Mouse (Mus musculus) embryo, embryonic 11 days (tissue): ENCODE results near the gene Cenph.
"Not testable (repeated sequence)": the region's sequence is repeated elsewhere in the genome, so short reads cannot be mapped to it uniquely, and the experiment has no call there.

ENCODE experiments used
- DNase-seq: peaks from one replicate; pipeline ENCODE4 v3.0.0-alpha.2; 2015

Cenph gene

GRCm38 (mm10) chr13:100744036-100744744 is 31.5 kb downstream of the Cenph start, which contains the start of gene Mrps36:
Gene Mrps36, minus strand, starts transcription at chr13:100744659.
- peak; percentile 95 for DNase-seq

- no peak for DNase-seq
These were observed 32.2 kb downstream of the Cenph start for GRCm38 (mm10) chr13:100743346-100744035.

GRCm38 (mm10) chr13:100742831-100743230 is 32.9 kb downstream of the Cenph start:
- no peak for DNase-seq

- no peak for DNase-seq
These were observed 42.9 kb downstream of the Cenph start for GRCm38 (mm10) chr13:100732756-100733155.

GRCm38 (mm10) chr13:100731462-100732046 is 44.1 kb downstream of the Cenph start:
- DNase-seq: not testable (repeated sequence)

- peak; percentile 99 for DNase-seq
These were observed 44.9 kb downstream of the Cenph start, which contains the start of gene Cdk7 for GRCm38 (mm10) chr13:100730861-100731176. Gene Cdk7, minus strand, starts transcription at chr13:100730939.

- DNase-seq: peak; percentile 4
These were observed 45.4 kb downstream of the Cenph start for GRCm38 (mm10) chr13:100730153-100730860.

- not testable (repeated sequence) for DNase-seq
These were observed 47.2 kb downstream of the Cenph start for GRCm38 (mm10) chr13:100728530-100728929.

GRCm38 (mm10) chr13:100728086-100728485 is 47.6 kb downstream of the Cenph start:
- no peak for DNase-seq

GRCm38 (mm10) chr13:100725194-100725593 is 50.5 kb downstream of the Cenph start:
- DNase-seq: no peak

- no peak for DNase-seq
These were observed 51.5 kb downstream of the Cenph start for GRCm38 (mm10) chr13:100724051-100724754.

GRCm38 (mm10) chr13:100721656-100722055 is 54.0 kb downstream of the Cenph start:
- no peak for DNase-seq

GRCm38 (mm10) chr13:100715467-100715866 is 60.2 kb downstream of the Cenph start:
- no peak for DNase-seq
